7 mouse cellular contexts compared by ENCODE assay signal in the genomic region with DNA sequence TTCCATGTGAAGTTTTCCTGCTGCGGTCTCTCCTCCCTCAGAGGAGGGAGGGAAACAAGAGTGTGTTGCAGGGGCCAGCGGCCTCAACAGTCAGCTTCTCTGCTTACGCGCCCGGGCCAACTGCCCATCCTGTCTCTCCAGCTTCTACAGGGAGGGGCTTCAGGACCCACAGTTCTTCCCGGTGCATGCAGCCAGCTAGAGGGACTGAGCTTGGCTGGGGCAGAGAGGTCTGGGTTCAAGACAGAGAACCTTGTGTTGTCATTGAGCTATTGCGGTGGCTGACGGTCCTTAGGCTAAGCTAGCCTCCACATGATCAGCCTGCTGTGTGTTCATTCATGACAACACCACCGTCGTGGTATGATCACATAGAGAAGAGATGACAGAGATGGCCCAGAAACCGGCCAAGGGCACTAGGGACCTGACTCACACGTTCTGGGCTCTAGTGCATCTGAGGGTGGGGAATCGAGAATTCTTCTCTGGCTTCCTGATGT. TPM values are rescaled to one million over a fixed set of nuclear protein-coding genes. Genes with fewer than 3 reads are reported as not detected.
DNase-seq lines count a peak whose midpoint lies in the region; ATAC-seq and TF ChIP-seq lines count a peak whose summit lies in the region.

No protein-coding gene starts in this region.

- H3K27ac ChIP-seq in intestine, postnatal 0 days (ENCODE audit: low read depth, low read length), result no peak overlapping the region

- WGBS in intestine, postnatal 0 days, result 71% methylated on average over 13 of the region's 13 CpGs

- peak; percentile 94 for DNase-seq in 3T3-L1 (ENCODE audit: low read depth, low spot score)
- DNase-seq in MN1 (ENCODE audit: low spot score), result peak; percentile 60
- DNase-seq in heart, adult 18-20 months, result peak; percentile 66 to 74
- peak; percentile 63 to 75 for DNase-seq in kidney, postnatal 4 days
- no peak for DNase-seq in left cerebral cortex, postnatal 14 days (ENCODE audit: low spot score in 2 of 2)
- DNase-seq in right cerebral cortex, postnatal 14 days, result no peak

- H3K9ac ChIP-seq in intestine, postnatal 0 days (ENCODE audit: low read depth, low read length), result no peak overlapping the region

- no peaks in the 10 kb centered on the region for H3K9me3 ChIP-seq in intestine, postnatal 0 days (ENCODE audit: control insufficient read depth)

- no peak overlapping the region for H3K4me2 ChIP-seq in intestine, postnatal 0 days (replicated peaks; ENCODE audit: low read depth)

- H3K27me3 ChIP-seq in intestine, postnatal 0 days (replicated peaks; ENCODE audit: control insufficient read depth, insufficient read depth, low read length), result no peaks in the 10 kb centered on the region

- ATAC-seq in intestine, postnatal 0 days, result no peak

- intact Hi-C loops in left cerebral cortex, postnatal 14 days (cut with DNase I), result no loop called here

- peaks cover 7% of the 10 kb centered on the region; the same call in 1 of the 2 replicates for H3K4me1 ChIP-seq in intestine, postnatal 0 days (replicated peaks; ENCODE audit: control insufficient read depth, insufficient read depth, low read length)

- no peak overlapping the region for H3K4me3 ChIP-seq in intestine, postnatal 0 days (ENCODE audit: low read depth, low read length)

- H3K36me3 ChIP-seq in intestine, postnatal 0 days (ENCODE audit: control insufficient read depth, insufficient read depth), result peaks cover 77% of the 10 kb centered on the region

- TF ChIP-seq CTCF in intestine, postnatal 0 days (IDR thresholded peaks at IDR 0.05; ENCODE audit: low read depth), result no peak

RNA-seq across cellular contexts. Expression of a gene that starts 7.9 kb away (rescaled TPM):
- total RNA-seq in heart, adult 18-20 months (2021), result 100 to 1,000 TPM; 152 to 155 TPM
- polyA plus RNA-seq in intestine, postnatal 0 days (2015; fragmentation: Nextera tagmentation; extraction: Ambion mirVana), result 37.9 and 38.6 TPM in 2 replicates
- total RNA-seq in left cerebral cortex, postnatal 14 days (2021), result 10 to 100 TPM; 63.6 to 65.9 TPM

RNA-seq across cellular contexts. Expression of a gene that starts 8.0 kb away (rescaled TPM):
- total RNA-seq in heart, adult 18-20 months (2021), result 1 to 10 TPM; 7.7 to 9.7 TPM
- 5.0 and 5.3 TPM in 2 replicates for polyA plus RNA-seq in intestine, postnatal 0 days (2015; fragmentation: Nextera tagmentation; extraction: Ambion mirVana)
- 10 to 100 TPM in 1 of 2 experiments, 1 to 10 TPM in 1; 8.3 to 10.9 TPM for total RNA-seq in left cerebral cortex, postnatal 14 days (2021)

RNA-seq across cellular contexts. Expression of a gene that starts 22.9 kb away (rescaled TPM):
- total RNA-seq in heart, adult 18-20 months (2021), result 100 to 1,000 TPM; 154 TPM
- polyA plus RNA-seq in intestine, postnatal 0 days (2015; fragmentation: Nextera tagmentation; extraction: Ambion mirVana), result 63.3 and 72.1 TPM in 2 replicates
- total RNA-seq in left cerebral cortex, postnatal 14 days (2021), result 10 to 100 TPM; 81.6 to 82.8 TPM

RNA-seq across cellular contexts. Expression of a gene that starts 31.9 kb away (rescaled TPM):
- total RNA-seq in heart, adult 18-20 months (2021), result 10 to 100 TPM; 12.7 to 14.2 TPM
- 25.3 and 27.5 TPM in 2 replicates for polyA plus RNA-seq in intestine, postnatal 0 days (2015; fragmentation: Nextera tagmentation; extraction: Ambion mirVana)
- total RNA-seq in left cerebral cortex, postnatal 14 days (2021), result 10 to 100 TPM; 81.1 to 93.9 TPM

RNA-seq across cellular contexts. Expression of a gene that starts 53.2 kb away (rescaled TPM):
- total RNA-seq in heart, adult 18-20 months (2021), result 1 to 10 TPM; 6.2 to 8.5 TPM
- polyA plus RNA-seq in intestine, postnatal 0 days (2015; fragmentation: Nextera tagmentation; extraction: Ambion mirVana), result 9.2 and 10.5 TPM in 2 replicates
- 10 to 100 TPM; 16.3 to 18.0 TPM for total RNA-seq in left cerebral cortex, postnatal 14 days (2021)

Comparison
In these comparisons a context has a peak if more than half of its experiments do, and no peak if none do; other contexts are left out.
1. DNase-seq: peak in 3T3-L1 (single experiment), MN1 (single experiment), heart, adult 18-20 months (2 of 2) and kidney, postnatal 4 days (2 of 2); none in left cerebral cortex, postnatal 14 days (0 of 2) and right cerebral cortex, postnatal 14 days (single experiment).